Mouse (Mus musculus): ENCODE measurements around the gene Armc2. TPM values are rescaled to one million over a fixed set of nuclear protein-coding genes. Genes with fewer than 3 reads are reported as not detected.

Gene Armc2
- polyA plus RNA-seq, 1 experiment from 2014 or later: 1.4 TPM

DNA sequence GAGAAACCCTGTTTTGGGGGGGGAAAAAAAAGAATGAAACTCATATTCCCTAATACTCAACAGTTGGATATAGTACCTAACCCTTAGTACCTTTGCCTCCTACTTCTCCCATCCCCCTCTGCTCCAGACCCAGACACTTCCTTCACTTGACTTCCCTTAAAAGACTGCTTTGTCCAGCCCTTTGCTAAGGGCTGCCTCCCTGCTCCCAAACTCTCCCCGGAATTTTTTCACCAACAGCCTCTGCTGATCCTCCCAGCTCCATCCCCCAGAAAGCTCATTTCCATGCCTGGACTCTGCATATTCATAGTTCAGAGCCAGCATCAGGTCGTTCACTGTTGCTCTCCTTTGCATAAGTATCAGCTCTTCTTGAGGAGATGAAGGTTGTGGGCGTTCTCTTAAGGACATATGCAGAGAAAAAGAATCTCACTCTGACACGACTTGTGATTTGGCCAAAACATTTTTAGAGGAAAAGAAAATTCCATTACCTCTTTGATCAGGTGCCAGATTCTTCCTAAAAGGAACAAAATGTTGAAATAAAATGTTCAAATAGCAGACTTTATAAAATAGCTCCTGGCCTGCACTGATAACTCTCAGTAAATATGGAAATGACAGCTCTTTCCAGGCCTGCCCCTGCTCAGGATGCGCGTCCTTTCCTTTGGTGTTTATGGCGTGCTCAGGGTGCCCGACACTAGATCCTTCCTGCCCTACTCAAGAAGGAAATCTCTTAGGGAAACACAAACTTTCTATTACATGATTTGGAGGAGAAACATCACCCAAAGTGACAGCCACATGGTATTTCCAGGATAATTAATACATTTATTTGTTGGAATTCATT is 134.3 kb downstream of the Armc2 start:
- Histone ChIP-seq H3K4me3 (ENCODE audit: low read length) (no peak overlapping the region), H3K36me3 (ENCODE audit: insufficient read depth, low read length) (no peaks in the 10 kb centered on the region), H3K4me2 (replicated peaks; ENCODE audit: low read depth, low read length) (no peak overlapping the region), H3K9me3 (ENCODE audit: low read length) (no peaks in the 10 kb centered on the region), H3K4me1 (ENCODE audit: insufficient read depth, low read length) (peaks cover 16% of the 10 kb centered on the region), H3K9ac (replicated peaks; ENCODE audit: low read length) (no peak overlapping the region), H3K27ac (ENCODE audit: low read length) (0 out of 2 replicates have a peak overlapping the region, but pooled peaks have one; percentile 54), H3K27me3 (ENCODE audit: insufficient read depth, low read length) (no peaks in the 10 kb centered on the region)
- ATAC-seq (ENCODE audit: low FRiP score, low TSS enrichment): no peak
- WGBS: 43% methylated on average over 8 of the region's 8 CpGs

DNA sequence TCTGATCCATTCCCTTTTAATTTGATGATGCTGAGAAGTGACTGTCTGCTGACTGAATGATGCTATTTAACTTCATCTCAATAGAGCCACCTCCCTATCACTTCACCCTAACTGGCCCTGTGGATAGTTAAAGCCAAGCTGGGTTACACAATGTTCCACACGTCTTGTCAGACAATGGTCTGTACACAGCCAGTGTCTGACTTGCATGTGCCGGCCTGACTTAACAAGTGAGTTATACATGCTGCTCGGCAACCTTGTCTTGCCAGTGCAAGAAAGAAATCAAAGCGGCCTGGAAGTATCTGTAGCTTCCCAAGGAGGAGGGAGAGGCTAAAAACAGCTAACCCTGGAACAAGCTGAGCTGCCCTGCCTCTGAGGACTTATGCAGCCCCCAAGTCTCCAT is 136.8 kb downstream of the Armc2 start:
- no peaks in the 10 kb centered on the region for H3K27me3 ChIP-seq (ENCODE audit: insufficient read depth, low read length)
- H3K4me2 ChIP-seq (replicated peaks; ENCODE audit: low read depth, low read length): no peak overlapping the region
- H3K4me1 ChIP-seq (ENCODE audit: insufficient read depth, low read length): peaks cover 3% of the 10 kb centered on the region
- no peak for ATAC-seq (ENCODE audit: low FRiP score, low TSS enrichment)
- no peaks in the 10 kb centered on the region for H3K36me3 ChIP-seq (ENCODE audit: insufficient read depth, low read length)
- WGBS: 52% methylated on average over 4 of the region's 4 CpGs
- no peak overlapping the region for H3K4me3 ChIP-seq (ENCODE audit: low read length)
- no peak overlapping the region for H3K27ac ChIP-seq (ENCODE audit: low read length)
- H3K9me3 ChIP-seq (ENCODE audit: low read length): no peaks in the 10 kb centered on the region
- H3K9ac ChIP-seq (replicated peaks; ENCODE audit: low read length): 0 out of 2 replicates have a peak overlapping the region, but pooled peaks have one; percentile 22

DNA sequence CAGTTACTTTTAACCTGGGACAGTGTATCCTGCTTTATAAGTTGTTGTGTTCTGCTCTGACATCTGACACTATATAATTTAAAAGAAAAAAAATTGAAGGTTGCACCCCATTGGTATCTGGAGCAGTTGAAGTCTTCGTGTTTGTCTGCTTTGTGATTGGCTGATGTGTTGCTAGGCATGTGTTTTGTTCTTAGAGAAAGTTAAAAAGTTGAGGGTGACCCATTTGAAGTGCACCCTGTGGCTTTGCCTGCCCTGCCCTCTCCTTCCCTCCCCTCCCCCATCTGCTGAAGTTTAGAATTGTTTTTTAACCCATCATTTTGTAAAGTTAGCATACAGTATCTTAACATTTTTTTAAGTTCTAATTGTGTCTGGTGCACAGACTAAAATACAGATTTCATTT is 137.5 kb downstream of the Armc2 start:
- no peak overlapping the region for H3K9ac ChIP-seq (replicated peaks; ENCODE audit: low read length)
- H3K27ac ChIP-seq (ENCODE audit: low read length): no peak overlapping the region
- ATAC-seq (ENCODE audit: low FRiP score, low TSS enrichment): no peak
- no peak overlapping the region for H3K4me2 ChIP-seq (replicated peaks; ENCODE audit: low read depth, low read length)
- peaks cover 3% of the 10 kb centered on the region for H3K4me1 ChIP-seq (ENCODE audit: insufficient read depth, low read length)
- no peaks in the 10 kb centered on the region for H3K36me3 ChIP-seq (ENCODE audit: insufficient read depth, low read length)
- H3K9me3 ChIP-seq (ENCODE audit: low read length): no peaks in the 10 kb centered on the region
- 28% methylated on average over 1 of the region's 1 CpGs for WGBS
- no peaks in the 10 kb centered on the region for H3K27me3 ChIP-seq (ENCODE audit: insufficient read depth, low read length)
- no peak overlapping the region for H3K4me3 ChIP-seq (ENCODE audit: low read length)

DNA sequence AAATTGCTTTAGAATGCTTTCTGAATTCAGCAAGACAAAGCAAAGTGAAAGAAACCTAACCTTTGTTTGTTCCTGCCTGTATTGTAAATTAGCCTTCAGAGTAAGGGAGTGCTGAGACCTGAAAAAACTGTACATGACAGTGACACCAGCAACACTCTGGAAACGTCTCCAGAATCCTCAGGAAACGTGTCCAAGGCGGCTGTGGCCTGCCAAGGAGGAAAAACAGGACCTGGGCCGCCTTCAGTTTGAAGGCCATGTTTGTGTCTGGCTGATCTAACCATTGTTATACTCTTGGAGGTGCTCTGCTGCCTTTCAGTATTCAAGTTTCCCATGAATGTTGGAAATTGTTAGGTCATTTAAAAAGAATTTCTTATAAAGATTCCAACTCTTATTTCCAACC is 138.0 kb downstream of the Armc2 start:
- ATAC-seq (ENCODE audit: low FRiP score, low TSS enrichment): no peak
- Histone ChIP-seq H3K4me1 (ENCODE audit: insufficient read depth, low read length) (peaks cover 3% of the 10 kb centered on the region), H3K4me2 (replicated peaks; ENCODE audit: low read depth, low read length) (no peak overlapping the region), H3K27me3 (ENCODE audit: insufficient read depth, low read length) (no peaks in the 10 kb centered on the region), H3K4me3 (ENCODE audit: low read length) (no peak overlapping the region), H3K9me3 (ENCODE audit: low read length) (no peaks in the 10 kb centered on the region), H3K27ac (ENCODE audit: low read length) (no peak overlapping the region; the same call in 1 of the 2 replicates), H3K9ac (replicated peaks; ENCODE audit: low read length) (no peak overlapping the region), H3K36me3 (ENCODE audit: insufficient read depth, low read length) (no peaks in the 10 kb centered on the region)
- 31% methylated on average over 4 of the region's 4 CpGs for WGBS

DNA sequence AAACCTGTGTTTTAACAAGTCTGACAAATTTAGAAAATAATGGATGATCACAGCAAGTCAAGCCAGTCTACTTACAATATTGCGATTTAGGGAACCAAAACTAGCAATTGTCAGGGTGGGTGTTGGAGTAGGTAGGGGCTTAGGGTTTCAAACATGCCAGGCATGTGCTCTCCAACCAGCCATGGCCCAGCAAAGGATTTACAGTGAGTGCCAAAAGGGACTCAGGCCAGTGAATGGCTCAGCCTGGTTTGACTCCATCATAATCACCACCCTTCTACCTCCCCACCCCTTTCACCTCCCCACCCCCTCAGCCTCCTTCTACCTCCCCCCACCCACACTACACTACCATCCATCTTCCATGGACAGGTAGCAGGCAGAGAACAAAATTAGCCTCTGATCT is 138.6 kb downstream of the Armc2 start:
- no peaks in the 10 kb centered on the region for H3K27me3 ChIP-seq (ENCODE audit: insufficient read depth, low read length)
- H3K4me2 ChIP-seq (replicated peaks; ENCODE audit: low read depth, low read length): no peak overlapping the region
- H3K27ac ChIP-seq (ENCODE audit: low read length): no peak overlapping the region
- H3K4me1 ChIP-seq (ENCODE audit: insufficient read depth, low read length): peaks cover 3% of the 10 kb centered on the region
- WGBS: 89% methylated on average over 1 of the region's 1 CpGs
- ATAC-seq (ENCODE audit: low FRiP score, low TSS enrichment): no peak
- no peak overlapping the region for H3K4me3 ChIP-seq (ENCODE audit: low read length)
- H3K36me3 ChIP-seq (ENCODE audit: insufficient read depth, low read length): no peaks in the 10 kb centered on the region
- H3K9me3 ChIP-seq (ENCODE audit: low read length): no peaks in the 10 kb centered on the region
- H3K9ac ChIP-seq (replicated peaks; ENCODE audit: low read length): no peak overlapping the region

DNA sequence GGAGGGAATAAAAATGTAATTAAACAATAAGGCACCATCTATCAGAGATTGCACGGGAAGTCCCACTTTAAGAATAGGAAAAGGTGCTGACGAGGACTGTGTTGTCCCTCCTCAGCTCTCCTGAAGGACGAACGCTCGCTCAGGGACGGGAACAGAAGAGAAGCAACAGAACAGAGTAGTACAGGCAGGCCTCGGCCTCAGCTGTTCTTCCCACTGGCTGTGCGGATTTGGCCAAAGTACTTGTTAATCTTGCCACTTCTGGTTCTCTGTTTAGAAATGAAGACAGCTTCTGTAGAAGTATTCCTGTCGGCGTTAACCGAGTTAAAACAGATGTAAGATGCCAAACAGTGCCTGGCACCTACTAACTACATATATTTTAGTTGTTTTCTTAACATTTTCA is 139.9 kb downstream of the Armc2 start:
- Histone ChIP-seq H3K4me2 (replicated peaks; ENCODE audit: low read depth, low read length) (no peak overlapping the region), H3K4me3 (ENCODE audit: low read length) (no peak overlapping the region), H3K9me3 (ENCODE audit: low read length) (no peaks in the 10 kb centered on the region), H3K27me3 (ENCODE audit: insufficient read depth, low read length) (no peaks in the 10 kb centered on the region), H3K4me1 (ENCODE audit: insufficient read depth, low read length) (peaks cover 3% of the 10 kb centered on the region; the same call in 1 of the 2 replicates), H3K9ac (replicated peaks; ENCODE audit: low read length) (no peak overlapping the region), H3K27ac (ENCODE audit: low read length) (no peak overlapping the region), H3K36me3 (ENCODE audit: insufficient read depth, low read length) (no peaks in the 10 kb centered on the region)
- WGBS: 89% methylated on average over 11 of the region's 11 CpGs
- no peak for ATAC-seq (ENCODE audit: low FRiP score, low TSS enrichment)

DNA sequence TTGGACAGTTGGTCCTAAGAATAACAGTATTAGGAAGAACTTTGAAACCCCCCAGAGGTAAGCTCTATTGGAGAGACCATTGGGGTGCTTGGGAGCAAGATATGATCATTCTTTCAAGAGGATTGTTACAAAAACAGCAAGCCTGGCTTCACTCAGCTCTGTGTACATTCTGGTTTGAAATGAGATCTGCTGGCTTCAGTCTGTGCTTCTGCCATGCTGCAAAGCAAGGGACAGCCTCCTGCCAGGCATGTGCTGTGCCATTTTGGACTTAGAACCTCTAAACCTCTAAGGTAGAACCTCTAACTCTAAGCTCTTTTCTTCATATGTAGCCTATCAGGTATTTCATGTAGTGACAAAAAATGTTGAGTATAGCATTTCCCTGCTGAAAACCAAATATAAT is 142.6 kb downstream of the Armc2 start:
- no peak overlapping the region for H3K27ac ChIP-seq (ENCODE audit: low read length)
- no peak for ATAC-seq (ENCODE audit: low FRiP score, low TSS enrichment)
- H3K4me2 ChIP-seq (replicated peaks; ENCODE audit: low read depth, low read length): no peak overlapping the region
- H3K36me3 ChIP-seq (ENCODE audit: insufficient read depth, low read length): no peaks in the 10 kb centered on the region
- H3K9me3 ChIP-seq (ENCODE audit: low read length): no peaks in the 10 kb centered on the region
- no peak overlapping the region for H3K4me3 ChIP-seq (ENCODE audit: low read length)
- peaks cover 5% of the 10 kb centered on the region; the same call in 1 of the 2 replicates for H3K4me1 ChIP-seq (ENCODE audit: insufficient read depth, low read length)
- H3K9ac ChIP-seq (replicated peaks; ENCODE audit: low read length): no peak overlapping the region
- no peaks in the 10 kb centered on the region for H3K27me3 ChIP-seq (ENCODE audit: insufficient read depth, low read length)

DNA sequence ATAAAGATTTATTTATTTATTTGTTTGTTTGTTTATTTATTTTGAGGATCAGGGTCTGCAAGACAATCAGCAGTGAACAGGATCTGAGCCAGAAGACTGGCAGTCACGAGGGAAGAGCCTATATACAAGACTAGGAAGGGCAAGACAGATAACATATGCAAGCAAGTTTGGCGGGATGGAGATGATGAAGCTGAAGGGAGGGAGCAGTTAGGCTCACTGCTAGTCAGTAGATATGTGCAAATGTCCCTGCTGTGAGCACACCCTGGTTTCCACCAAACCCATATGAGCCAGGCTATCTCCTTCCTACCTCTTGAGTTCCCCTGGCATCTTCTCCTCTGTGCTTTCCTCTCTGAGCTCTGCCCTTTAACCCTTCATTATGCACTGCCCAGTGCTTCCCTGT is 146.7 kb downstream of the Armc2 start:
- WGBS: 70% methylated on average over 2 of the region's 2 CpGs
- Histone ChIP-seq H3K4me2 (replicated peaks; ENCODE audit: low read depth, low read length) (no peak overlapping the region), H3K9ac (replicated peaks; ENCODE audit: low read length) (no peak overlapping the region), H3K27me3 (ENCODE audit: insufficient read depth, low read length) (no peaks in the 10 kb centered on the region), H3K9me3 (ENCODE audit: low read length) (no peaks in the 10 kb centered on the region), H3K36me3 (ENCODE audit: insufficient read depth, low read length) (no peaks in the 10 kb centered on the region), H3K27ac (ENCODE audit: low read length) (no peak overlapping the region), H3K4me3 (ENCODE audit: low read length) (no peak overlapping the region), H3K4me1 (ENCODE audit: insufficient read depth, low read length) (peaks cover 13% of the 10 kb centered on the region)
- no peak for ATAC-seq (ENCODE audit: low FRiP score, low TSS enrichment)

DNA sequence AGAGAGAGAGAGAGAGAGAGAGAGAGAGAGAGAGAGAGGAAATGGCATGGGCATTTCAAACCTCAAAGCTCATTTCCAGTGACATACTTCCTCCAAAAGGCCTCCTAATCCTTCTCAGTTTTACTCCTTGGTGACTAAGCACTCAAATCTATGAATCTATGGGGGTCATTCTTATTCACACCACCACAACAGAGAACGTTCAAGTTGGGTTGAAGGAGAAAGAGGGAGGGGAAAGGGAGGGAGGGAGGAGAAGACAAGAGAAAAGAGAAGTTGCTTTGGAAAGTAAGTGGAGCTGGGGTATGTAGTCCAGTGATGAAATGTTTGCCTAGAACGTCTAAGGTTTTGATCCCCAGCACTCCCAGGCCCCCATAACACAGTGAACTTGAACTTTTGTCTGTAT is 148.1 kb downstream of the Armc2 start:
- H3K27me3 ChIP-seq (ENCODE audit: insufficient read depth, low read length): no peaks in the 10 kb centered on the region
- no peaks in the 10 kb centered on the region for H3K36me3 ChIP-seq (ENCODE audit: insufficient read depth, low read length)
- no peak overlapping the region for H3K9ac ChIP-seq (replicated peaks; ENCODE audit: low read length)
- WGBS: 48% methylated on average over 2 of the region's 2 CpGs
- H3K4me1 ChIP-seq (ENCODE audit: insufficient read depth, low read length): peaks cover 20% of the 10 kb centered on the region
- H3K9me3 ChIP-seq (ENCODE audit: low read length): no peaks in the 10 kb centered on the region
- H3K4me2 ChIP-seq (replicated peaks; ENCODE audit: low read depth, low read length): no peak overlapping the region
- no peak for ATAC-seq (ENCODE audit: low FRiP score, low TSS enrichment)
- no peak overlapping the region for H3K27ac ChIP-seq (ENCODE audit: low read length)
- no peak overlapping the region for H3K4me3 ChIP-seq (ENCODE audit: low read length)

DNA sequence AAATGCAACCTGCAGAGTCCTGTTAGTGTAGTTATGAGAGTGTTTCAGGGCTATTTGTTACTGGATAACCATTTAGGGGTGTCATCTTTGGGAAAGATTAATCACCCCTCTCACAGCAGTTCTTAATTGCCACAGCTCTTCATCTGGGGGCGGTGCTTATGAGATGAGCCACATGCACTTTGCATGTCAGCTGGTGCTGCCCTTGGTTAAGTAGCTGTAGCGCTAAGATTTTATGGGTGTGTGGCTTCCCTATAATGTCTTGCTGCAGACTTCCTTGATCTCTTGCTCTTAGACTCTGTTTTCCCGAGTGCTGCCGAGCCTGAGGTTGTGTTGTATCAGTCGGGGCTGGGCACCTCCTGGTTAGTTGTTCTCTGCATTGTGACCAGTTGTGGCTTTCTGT is 150.3 kb downstream of the Armc2 start:
- Histone ChIP-seq H3K9me3 (ENCODE audit: low read length) (no peaks in the 10 kb centered on the region), H3K4me2 (replicated peaks; ENCODE audit: low read depth, low read length) (no peak overlapping the region), H3K27me3 (ENCODE audit: insufficient read depth, low read length) (no peaks in the 10 kb centered on the region), H3K36me3 (ENCODE audit: insufficient read depth, low read length) (no peaks in the 10 kb centered on the region), H3K4me1 (ENCODE audit: insufficient read depth, low read length) (peaks cover 20% of the 10 kb centered on the region), H3K4me3 (ENCODE audit: low read length) (no peak overlapping the region), H3K9ac (replicated peaks; ENCODE audit: low read length) (no peak overlapping the region), H3K27ac (ENCODE audit: low read length) (no peak overlapping the region)
- 57% methylated on average over 5 of the region's 5 CpGs for WGBS
- ATAC-seq (ENCODE audit: low FRiP score, low TSS enrichment): no peak
